Mouse (Mus musculus) myocyte (in vitro differentiated cells): ENCODE results near the gene Med7. TPM values are rescaled to one million over a fixed set of nuclear protein-coding genes. Genes with fewer than 3 reads are reported as not detected.

Experiments
- H3K27me3 ChIP-seq: one replicate; pipeline ENCODE4 v1.6.1; 2011; ENCODE audit not compliant: control insufficient read depth, insufficient read depth, insufficient read length
- H3K36me3 ChIP-seq: one replicate; pipeline ENCODE4 v1.6.1; 2011; ENCODE audit not compliant: control insufficient read depth, insufficient read depth
- H3K4me2 ChIP-seq: one replicate; pipeline ENCODE4 v1.6.1; 2011; ENCODE audit warnings: low read depth, control low read depth
- H3K4me3 ChIP-seq: one replicate; pipeline ENCODE4 v1.5.1; 2011; ENCODE audit warnings: mild to moderate bottlenecking, control low read depth, moderate library complexity
- H3K79me2 ChIP-seq: one replicate; pipeline ENCODE4 v1.6.1; 2011; ENCODE audit not compliant: control insufficient read depth, insufficient read depth
- H3ac ChIP-seq: one replicate; pipeline ENCODE4 v1.6.1; 2011; ENCODE audit not compliant: control insufficient read depth, insufficient read length
- CEBPB ChIP-seq: IDR thresholded peaks from 2 replicates; pipeline ENCODE4 v1.6.1; 2011; ENCODE audit warnings: mild to moderate bottlenecking, moderate library complexity; ENCODE audit not compliant: poor library complexity, insufficient read depth, severe bottlenecking
- E2F4 ChIP-seq: IDR thresholded peaks from one replicate; pipeline ENCODE4 v1.6.1; 2011; ENCODE audit warnings: mild to moderate bottlenecking, control low read depth, moderate library complexity; ENCODE audit not compliant: insufficient read depth
- MAX ChIP-seq: IDR thresholded peaks from one replicate; pipeline ENCODE4 v1.6.1; 2011; ENCODE audit warnings: low read depth, mild to moderate bottlenecking, control low read depth
- MYOD1 ChIP-seq, 3 experiments: IDR thresholded peaks; one replicate each; pipeline ENCODE4 v1.6.1; 2011; ENCODE audit warnings: control low read depth in 2 of 3, low read depth in 2 of 3, mild to moderate bottlenecking in 2 of 3, moderate library complexity in 1 of 3; ENCODE audit not compliant: insufficient read length in 2 of 3, control insufficient read depth in 1 of 3
- MYOG ChIP-seq, 3 experiments: IDR thresholded peaks; one replicate each; pipeline ENCODE4 v1.6.1; 2011; ENCODE audit warnings: control low read depth in 2 of 3, low read depth in 2 of 3, mild to moderate bottlenecking in 2 of 3; ENCODE audit not compliant: insufficient read length in 2 of 3, control insufficient read depth in 1 of 3, insufficient read depth in 1 of 3
- POLR2A ChIP-seq: IDR thresholded peaks from one replicate; pipeline ENCODE4 v1.6.1; 2011; ENCODE audit warnings: low read depth, mild to moderate bottlenecking, control low read depth, moderate library complexity; ENCODE audit not compliant: insufficient read length
- POLR2AphosphoS2 ChIP-seq: IDR thresholded peaks from one replicate; pipeline ENCODE4 v1.6.1; 2011; ENCODE audit warnings: low read depth, control low read depth; ENCODE audit not compliant: insufficient read length
- REST ChIP-seq: IDR thresholded peaks from one replicate; pipeline ENCODE4 v1.6.1; 2011; ENCODE audit warnings: mild to moderate bottlenecking, control low read depth, moderate library complexity; ENCODE audit not compliant: insufficient read depth, insufficient read length
- SRF ChIP-seq: IDR thresholded peaks from one replicate; pipeline ENCODE4 v1.6.1; 2011; ENCODE audit warnings: low read depth; ENCODE audit not compliant: control insufficient read depth, insufficient read length
- TCF12 ChIP-seq: IDR thresholded peaks from one replicate; pipeline ENCODE4 v1.6.1; 2011; ENCODE audit warnings: mild to moderate bottlenecking, control low read depth; ENCODE audit not compliant: poor library complexity, insufficient read depth, severe bottlenecking
- TCF3 ChIP-seq: IDR thresholded peaks from one replicate; pipeline ENCODE4 v1.6.1; 2011; ENCODE audit warnings: low read depth, control low read depth; ENCODE audit not compliant: insufficient read length
- USF1 ChIP-seq: IDR thresholded peaks from one replicate; pipeline ENCODE4 v1.6.1; 2011; ENCODE audit warnings: low read depth, mild to moderate bottlenecking, control low read depth, moderate library complexity
- polyA plus RNA-seq: library from polyadenylated mRNA; unstranded; fragments of >200 nt; fragmentation: generic; extraction: Trizol; gene quantifications from one replicate; pipeline ENCODE4 v1.2.1, GENCODE M21; 2012; ENCODE audit warnings: missing spikeins

Med7 gene
- polyA plus RNA-seq, 1 experiment, result 33.1 TPM

DNA sequence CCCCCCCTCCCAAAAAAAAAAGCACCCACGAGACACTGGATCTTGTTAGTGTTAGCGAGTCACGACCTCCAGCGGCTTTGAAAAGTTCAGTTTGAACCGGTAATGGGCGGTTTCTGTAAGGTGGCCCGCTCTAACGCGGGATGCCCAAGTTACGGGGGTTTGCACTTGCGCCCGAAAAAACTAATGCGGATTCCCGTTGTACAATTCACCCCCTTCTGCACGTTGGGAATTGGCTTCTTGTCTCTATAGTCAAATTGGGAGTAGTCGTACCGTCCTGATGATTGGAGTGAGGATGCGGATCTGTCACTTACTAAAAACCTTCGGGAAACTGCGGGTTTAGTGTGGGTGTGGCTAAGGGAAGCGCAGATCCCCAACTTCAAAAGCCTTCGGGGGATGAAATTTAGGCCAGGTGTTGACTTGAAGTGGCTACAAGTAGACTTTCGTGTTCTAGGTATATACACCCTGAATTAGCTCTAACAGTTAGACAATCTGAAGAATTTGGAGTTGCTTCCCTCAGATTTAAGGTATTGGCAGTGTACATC is 805 bp downstream of the Med7 start:
- Histone ChIP-seq H3K79me2 (peaks cover 30% of the 10 kb centered on the region), H3ac (peak overlapping the region; percentile 38), H3K27me3 (no peaks in the 10 kb centered on the region), H3K36me3 (peaks cover 22% of the 10 kb centered on the region), H3K4me3 (peak overlapping the region; percentile 82), H3K4me2 (peak overlapping the region; percentile 98)
- TF ChIP-seq POLR2A, result no peak
- no peak for TF ChIP-seq MYOG (IDR thresholded peaks at IDR 0.05; ENCODE audit: control insufficient read depth in 1 of 3, insufficient read depth in 1 of 3, insufficient read length in 2 of 3, low read depth in 2 of 3)
- TF ChIP-seq TCF3, result no peak

DNA sequence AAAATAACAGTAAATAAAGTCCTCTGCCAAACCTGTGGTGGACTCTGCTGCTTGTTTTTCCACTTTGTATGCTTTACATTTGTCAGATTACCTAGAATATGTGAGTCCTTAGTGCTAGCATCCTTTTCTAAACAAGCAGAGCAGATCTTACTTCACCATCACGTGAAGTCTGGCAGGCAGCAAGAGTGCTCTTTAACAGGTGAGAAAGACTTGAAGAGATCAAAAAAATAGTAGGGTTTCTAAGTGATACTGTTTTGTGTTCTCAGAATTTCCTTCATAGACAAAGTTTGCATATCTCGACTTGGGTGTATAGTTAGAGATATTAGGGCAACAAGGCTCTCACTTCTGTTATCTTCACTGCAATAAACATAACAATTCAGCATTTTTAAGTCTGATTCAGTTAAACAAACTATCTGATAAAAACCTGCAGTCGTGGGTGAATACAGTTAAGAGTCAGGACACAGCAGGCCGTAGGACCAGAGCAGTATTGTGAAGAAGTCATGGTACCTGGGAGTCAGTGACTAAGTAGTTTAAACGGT is 2.3 kb downstream of the Med7 start:
- Histone ChIP-seq H3K4me3 (no peak overlapping the region), H3K27me3 (no peaks in the 10 kb centered on the region), H3K79me2 (peaks cover 30% of the 10 kb centered on the region), H3K4me2 (no peak overlapping the region), H3ac (no peak overlapping the region), H3K36me3 (peaks cover 34% of the 10 kb centered on the region)
- no peak for TF ChIP-seq MAX
- no peak for TF ChIP-seq CEBPB
- no peak for TF ChIP-seq TCF12
- no peak for TF ChIP-seq TCF3

DNA sequence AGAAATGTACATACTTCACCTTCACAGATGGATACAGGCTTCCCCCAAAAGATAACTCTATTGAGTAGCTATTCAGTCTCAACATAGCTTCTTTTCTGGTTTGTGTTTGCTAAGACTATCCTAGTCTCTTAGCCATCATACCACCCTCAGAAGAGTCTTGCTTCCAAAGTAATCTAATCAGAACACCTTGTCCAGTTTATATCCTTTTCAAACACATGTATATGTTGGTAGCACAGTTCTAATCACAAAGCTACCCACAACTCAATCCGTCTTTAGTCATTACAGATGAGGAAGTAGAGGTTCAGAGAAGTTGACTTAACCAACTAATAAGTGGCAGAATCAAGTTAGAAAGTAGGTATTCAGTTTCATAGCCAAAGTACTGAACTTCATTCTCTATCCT is 5.0 kb downstream of the Med7 start:
- no peaks in the 10 kb centered on the region for H3K27me3 ChIP-seq
- H3K36me3 ChIP-seq, result peaks cover 40% of the 10 kb centered on the region
- peaks cover 30% of the 10 kb centered on the region for H3K79me2 ChIP-seq
- H3K4me3 ChIP-seq, result no peak overlapping the region
- no peak overlapping the region for H3K4me2 ChIP-seq
- H3ac ChIP-seq, result no peak overlapping the region
- TF ChIP-seq E2F4, result no peak
- no peak for TF ChIP-seq POLR2AphosphoS2
- no peak for TF ChIP-seq REST
- TF ChIP-seq SRF, result no peak

DNA sequence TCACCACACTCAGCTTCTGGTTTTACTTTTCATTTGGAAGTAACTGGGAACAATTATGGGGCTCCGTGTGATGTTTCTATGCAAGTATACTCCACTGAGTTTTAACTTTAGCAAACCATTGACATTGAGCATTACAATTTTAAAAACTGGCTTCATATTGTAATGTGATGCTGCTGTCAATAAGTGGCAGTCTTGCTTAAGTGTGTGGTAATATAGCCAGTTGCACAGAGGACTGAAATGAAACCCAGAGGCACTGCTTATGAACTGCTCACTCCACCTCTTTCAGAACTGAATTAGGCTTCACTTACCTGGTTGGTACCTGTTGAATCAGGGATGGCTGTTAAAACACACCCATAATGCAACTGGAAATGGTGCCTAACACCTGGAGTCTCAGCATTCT is 6.4 kb downstream of the Med7 start:
- Histone ChIP-seq H3K27me3 (no peaks in the 10 kb centered on the region), H3K4me3 (no peak overlapping the region), H3ac (no peak overlapping the region), H3K79me2 (peaks cover 18% of the 10 kb centered on the region), H3K4me2 (no peak overlapping the region), H3K36me3 (peaks cover 40% of the 10 kb centered on the region)
- TF ChIP-seq MAX (no peak), POLR2AphosphoS2 (no peak), SRF (no peak), MYOD1 (IDR thresholded peaks at IDR 0.05; ENCODE audit: control insufficient read depth in 1 of 3, insufficient read length in 2 of 3, low read depth in 2 of 3) (no peak), TCF3 (no peak), CEBPB (no peak), MYOG (IDR thresholded peaks at IDR 0.05; ENCODE audit: control insufficient read depth in 1 of 3, insufficient read depth in 1 of 3, insufficient read length in 2 of 3, low read depth in 2 of 3) (no peak), POLR2A (no peak), TCF12 (no peak), USF1 (no peak), E2F4 (no peak), REST (no peak)

- peaks cover 35% of the 10 kb centered on the region for H3K36me3 ChIP-seq
- no peaks in the 10 kb centered on the region for H3K27me3 ChIP-seq
- no peak overlapping the region for H3K4me3 ChIP-seq
- no peak overlapping the region for H3K4me2 ChIP-seq
- H3ac ChIP-seq, result no peak overlapping the region
- peaks cover 10% of the 10 kb centered on the region for H3K79me2 ChIP-seq
- TF ChIP-seq POLR2A (no peak), MAX (no peak), TCF3 (no peak), MYOD1 (IDR thresholded peaks at IDR 0.05; ENCODE audit: control insufficient read depth in 1 of 3, insufficient read length in 2 of 3, low read depth in 2 of 3) (no peak), E2F4 (no peak), USF1 (no peak), POLR2AphosphoS2 (no peak), REST (no peak), MYOG (IDR thresholded peaks at IDR 0.05; ENCODE audit: control insufficient read depth in 1 of 3, insufficient read depth in 1 of 3, insufficient read length in 2 of 3, low read depth in 2 of 3) (no peak), SRF (no peak), TCF12 (no peak)
Measured at GRCm38 (mm10) chr11:46443979-46444378, 7.3 kb downstream of the Med7 start.
